Mouse (Mus musculus) Muller cell, postnatal 12 days (primary cell): ENCODE measurements around the gene Aig1.
A peak's percentile ranks its signal among the peaks of the same experiment; 100 is the strongest.

ENCODE experiments used
- DNase-seq: peaks from one replicate; pipeline ENCODE4 v3.0.0-alpha.2; 2015; ENCODE audit errors: inconsistent ontology term

The Aig1 gene

GRCm38 (mm10) chr10:13776014-13776413 is 92.8 kb downstream of the Aig1 start:
- DNase-seq: peak; percentile 64

- DNase-seq: no peak
Measured at GRCm38 (mm10) chr10:13775411-13775810, 93.4 kb downstream of the Aig1 start.

- no peak for DNase-seq
Measured at GRCm38 (mm10) chr10:13774910-13775309, 93.9 kb downstream of the Aig1 start.

GRCm38 (mm10) chr10:13770720-13771119 is 98.1 kb downstream of the Aig1 start:
- peak; percentile 75 for DNase-seq

GRCm38 (mm10) chr10:13769789-13770188 is 99.0 kb downstream of the Aig1 start:
- DNase-seq: no peak

GRCm38 (mm10) chr10:13768866-13769265 is 99.9 kb downstream of the Aig1 start:
- DNase-seq: no peak

- no peak for DNase-seq
Measured at GRCm38 (mm10) chr10:13767076-13767475, 101.7 kb downstream of the Aig1 start.

- DNase-seq: no peak
Measured at GRCm38 (mm10) chr10:13763151-13763550, 105.6 kb downstream of the Aig1 start.

- no peak for DNase-seq
Measured at GRCm38 (mm10) chr10:13754712-13755111, 114.1 kb downstream of the Aig1 start.

GRCm38 (mm10) chr10:13753777-13754176 is 115.0 kb downstream of the Aig1 start:
- peak; percentile 73 for DNase-seq

GRCm38 (mm10) chr10:13739494-13740140 is 129.2 kb downstream of the Aig1 start:
- peak; percentile 11 for DNase-seq

- DNase-seq: no peak
Measured at GRCm38 (mm10) chr10:13730039-13730748, 138.6 kb downstream of the Aig1 start.

- no peak for DNase-seq
Measured at GRCm38 (mm10) chr10:13727676-13728075, 141.1 kb downstream of the Aig1 start.

- DNase-seq: no peak
Measured at GRCm38 (mm10) chr10:13726206-13726605, 142.6 kb downstream of the Aig1 start.

GRCm38 (mm10) chr10:13725276-13725675 is 143.5 kb downstream of the Aig1 start:
- no peak for DNase-seq

GRCm38 (mm10) chr10:13716132-13716531 is 152.6 kb downstream of the Aig1 start:
- no peak for DNase-seq

- no peak for DNase-seq
Measured at GRCm38 (mm10) chr10:13715584-13715983, 153.2 kb downstream of the Aig1 start.

GRCm38 (mm10) chr10:13714920-13715293 is 153.9 kb downstream of the Aig1 start:
- DNase-seq: no peak

- DNase-seq: peak; percentile 40
Measured at GRCm38 (mm10) chr10:13714199-13714919, 154.4 kb downstream of the Aig1 start.

GRCm38 (mm10) chr10:13713711-13714110 is 155.1 kb downstream of the Aig1 start:
- no peak for DNase-seq

- DNase-seq: no peak
Measured at GRCm38 (mm10) chr10:13713116-13713515, 155.7 kb downstream of the Aig1 start.

- DNase-seq: no peak
Measured at GRCm38 (mm10) chr10:13711281-13711829, 157.4 kb downstream of the Aig1 start.
